Mouse (Mus musculus): ENCODE results near the gene Nxt2. TPM values are rescaled to one million over a fixed set of nuclear protein-coding genes. Genes with fewer than 3 reads are reported as not detected.
"Not testable (repeated sequence)": the region's sequence is repeated elsewhere in the genome, so short reads cannot be mapped to it uniquely, and the experiment has no call there.

Nxt2 gene
- 1 to 10 TPM; 7.2 to 8.0 TPM for polyA plus RNA-seq (2017; shearing (Covaris generic))

DNA sequence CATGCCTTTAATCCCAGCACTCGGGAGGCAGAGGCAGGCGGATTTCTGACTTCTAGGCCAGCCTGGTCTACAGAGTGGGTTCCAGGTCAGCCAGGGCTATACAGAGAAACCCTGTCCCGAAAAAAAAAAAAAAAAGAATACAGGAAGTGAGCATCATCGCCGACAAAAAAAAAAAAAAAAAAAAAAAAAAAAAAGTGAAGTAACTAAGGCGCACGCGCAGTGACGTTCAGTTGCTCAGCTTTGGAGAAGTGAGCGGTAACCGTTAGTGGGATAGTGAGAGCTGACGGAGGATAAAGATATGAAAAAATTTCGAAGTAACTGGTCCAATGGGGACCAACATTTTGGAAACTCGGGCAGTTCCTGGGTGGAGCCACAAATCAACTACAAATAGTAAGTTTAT lies at the start of gene Nxt2:
Gene Nxt2 (plus strand): TSS at position 229 of the 400 bp plus-strand sequence.
- ATAC-seq = no peak

DNA sequence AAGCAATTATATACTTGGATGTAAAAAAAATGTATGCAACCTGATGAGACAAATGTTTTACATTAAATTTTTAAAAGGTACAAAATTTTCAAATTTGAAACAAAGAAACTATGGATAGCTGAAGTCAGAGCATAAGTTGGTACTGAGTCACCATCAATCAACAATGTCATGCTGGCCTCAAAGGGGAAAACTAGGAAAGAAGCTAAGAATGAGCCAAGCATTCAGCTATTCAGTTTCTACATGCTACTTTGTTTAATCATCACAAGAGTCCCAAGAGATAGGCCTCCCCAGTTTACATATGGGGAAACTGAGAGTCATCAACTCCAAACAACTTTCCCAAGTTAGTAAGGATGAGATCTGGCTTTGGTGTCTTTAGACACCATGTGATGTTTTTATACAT lies 49.6 kb upstream of the Nxt2 start:
- no peak for ATAC-seq

DNA sequence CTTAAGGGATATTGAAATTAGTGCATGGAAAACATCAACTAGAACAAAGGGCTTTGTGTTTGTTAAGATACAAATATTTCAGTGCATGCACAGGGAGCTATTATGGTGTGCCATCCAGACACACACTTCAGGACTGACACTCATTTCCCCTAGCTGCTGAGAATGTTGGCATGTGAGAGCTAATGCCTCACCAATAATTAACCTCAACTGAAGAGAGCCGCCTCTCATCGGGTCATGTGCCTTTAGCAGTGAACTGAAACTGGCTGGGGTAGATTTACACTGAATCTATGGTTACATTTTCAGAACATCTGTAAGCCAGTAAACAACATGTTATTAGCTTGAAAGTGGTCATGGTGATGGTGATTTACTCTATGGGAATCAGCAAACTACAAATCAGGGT lies 44.5 kb upstream of the Nxt2 start:
- no peak for ATAC-seq

DNA sequence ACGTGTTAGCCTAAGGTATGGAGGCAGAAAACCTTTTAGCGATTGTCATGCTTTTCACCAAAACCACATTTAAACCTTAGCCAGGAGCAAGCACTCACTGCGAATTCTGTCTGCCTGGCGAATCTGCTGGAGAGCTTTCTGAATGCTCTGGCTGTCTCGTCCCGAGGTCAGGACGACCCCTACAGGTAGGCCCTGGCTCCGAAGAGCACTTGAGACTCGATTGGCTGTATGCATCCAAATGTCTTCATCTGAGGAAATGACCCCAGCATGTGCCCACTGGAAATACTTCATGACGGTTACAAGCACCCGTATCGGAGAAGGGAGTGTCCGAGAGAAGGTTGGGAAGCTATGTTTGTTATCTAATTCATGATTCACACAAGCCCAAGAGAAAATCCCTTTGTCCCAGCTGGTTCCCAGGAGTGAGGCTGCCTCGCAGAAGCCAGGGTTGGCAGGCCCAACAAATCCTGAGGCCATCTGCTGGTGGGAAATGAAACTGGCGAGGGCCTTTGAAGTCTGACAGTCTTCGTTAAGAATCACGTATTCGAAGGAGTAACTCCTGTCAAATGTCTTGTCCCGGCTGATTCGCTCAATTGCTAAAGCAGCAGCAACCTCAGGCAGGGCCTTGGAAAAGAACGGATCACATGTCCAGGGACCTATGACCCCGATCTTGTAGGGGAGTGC lies 37.4 kb upstream of the Nxt2 start:
- ATAC-seq = no peak

DNA sequence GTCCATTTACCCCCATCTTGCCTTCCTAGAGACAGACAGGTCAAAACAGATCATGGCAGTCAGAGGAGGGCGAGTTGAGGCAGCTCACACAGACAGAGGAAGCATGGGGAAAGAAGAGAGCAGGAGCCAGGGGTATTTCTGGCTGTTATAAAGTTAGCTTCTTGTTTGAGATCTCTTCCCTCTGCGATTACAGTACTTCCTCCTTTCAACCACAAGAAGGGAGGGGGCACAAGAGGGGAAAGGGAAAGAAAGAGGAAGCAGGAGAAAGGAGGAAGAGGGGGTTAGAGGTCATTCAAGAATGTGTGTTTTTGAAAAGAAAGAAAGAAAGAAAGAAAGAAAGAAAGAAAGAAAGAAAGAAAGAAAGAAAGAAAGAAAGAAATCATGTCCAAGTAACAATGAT lies 36.2 kb upstream of the Nxt2 start:
- no peak for ATAC-seq

DNA sequence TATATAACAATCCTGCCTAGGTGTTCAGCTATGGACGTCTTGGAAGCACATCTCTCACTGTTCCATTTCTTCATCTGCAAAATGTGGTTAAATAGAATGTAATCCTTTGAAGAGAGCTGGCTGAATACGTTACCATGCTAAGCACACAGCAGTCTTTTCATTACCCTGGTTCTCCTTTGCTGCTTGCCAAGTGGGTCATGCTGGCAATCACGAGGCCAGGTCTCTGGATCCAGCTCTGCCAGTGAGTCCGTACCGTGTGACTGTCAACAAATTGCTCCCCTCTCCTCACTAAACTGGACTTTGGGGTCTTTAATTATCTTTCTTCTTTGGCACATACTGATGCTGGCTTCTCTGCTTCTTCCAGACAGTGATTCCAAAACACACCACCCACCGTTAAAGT lies 32.1 kb upstream of the Nxt2 start:
- no peak for ATAC-seq

DNA sequence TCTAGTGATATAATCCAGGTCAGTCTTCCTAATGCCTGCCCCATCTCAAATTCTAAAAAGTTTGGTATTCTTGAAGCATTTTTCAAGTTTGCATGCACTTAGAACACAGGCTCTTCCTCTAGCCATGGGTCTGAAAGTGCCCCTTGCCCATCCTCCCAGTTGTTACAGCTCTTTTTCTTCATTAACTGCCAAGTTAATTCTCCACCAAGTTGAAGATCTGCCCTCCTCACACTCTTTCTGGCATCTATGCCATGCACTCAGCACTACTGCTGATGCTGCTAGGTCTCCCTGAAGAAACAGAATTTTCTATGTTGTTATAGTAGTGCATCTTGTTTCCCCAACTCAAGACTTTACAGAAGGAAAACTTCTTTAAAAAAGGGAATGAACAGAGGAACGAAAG lies 31.0 kb upstream of the Nxt2 start:
- no peak for ATAC-seq

DNA sequence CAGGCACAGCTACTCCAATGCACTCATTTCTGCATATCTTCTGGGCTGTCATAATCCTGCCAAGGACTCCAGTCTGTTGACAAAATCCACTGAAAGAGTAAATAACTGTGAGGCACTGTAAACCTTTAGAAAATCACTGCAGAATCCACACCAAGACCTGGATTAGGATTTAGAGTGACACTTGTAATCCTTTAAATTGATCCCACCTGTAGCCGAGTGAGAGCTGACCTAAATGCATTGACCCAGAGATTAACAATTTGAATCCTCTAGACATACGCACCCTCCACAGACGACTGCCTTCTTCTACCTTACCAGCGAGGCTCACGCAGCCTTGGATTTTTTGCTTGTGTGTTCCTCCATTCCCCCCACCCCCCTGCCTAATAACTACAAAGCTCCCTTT lies 29.7 kb upstream of the Nxt2 start, which contains the start of gene Gucy2f:
Gene Gucy2f (minus strand): TSS at position 101 of the 400 bp plus-strand sequence.
- no peak for ATAC-seq

DNA sequence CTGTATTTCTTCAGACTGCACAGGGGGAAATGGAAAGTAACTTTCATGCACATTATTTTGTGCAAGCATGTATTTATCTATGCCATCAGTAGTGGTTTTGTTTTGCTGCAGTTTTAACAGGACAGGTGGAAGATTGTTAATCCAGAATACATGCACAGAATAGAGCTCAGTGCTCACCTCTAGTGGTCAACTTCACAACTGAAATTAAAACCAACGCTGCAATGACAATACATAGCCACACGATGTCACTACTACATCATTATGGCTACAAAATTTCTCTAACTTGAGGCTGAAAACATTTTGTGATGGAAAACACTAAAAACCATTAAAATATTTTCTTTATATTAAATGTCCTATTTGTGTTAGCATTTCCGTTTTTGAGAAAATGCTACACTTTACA lies 26.3 kb upstream of the Nxt2 start:
- peak; percentile 76 for ATAC-seq

DNA sequence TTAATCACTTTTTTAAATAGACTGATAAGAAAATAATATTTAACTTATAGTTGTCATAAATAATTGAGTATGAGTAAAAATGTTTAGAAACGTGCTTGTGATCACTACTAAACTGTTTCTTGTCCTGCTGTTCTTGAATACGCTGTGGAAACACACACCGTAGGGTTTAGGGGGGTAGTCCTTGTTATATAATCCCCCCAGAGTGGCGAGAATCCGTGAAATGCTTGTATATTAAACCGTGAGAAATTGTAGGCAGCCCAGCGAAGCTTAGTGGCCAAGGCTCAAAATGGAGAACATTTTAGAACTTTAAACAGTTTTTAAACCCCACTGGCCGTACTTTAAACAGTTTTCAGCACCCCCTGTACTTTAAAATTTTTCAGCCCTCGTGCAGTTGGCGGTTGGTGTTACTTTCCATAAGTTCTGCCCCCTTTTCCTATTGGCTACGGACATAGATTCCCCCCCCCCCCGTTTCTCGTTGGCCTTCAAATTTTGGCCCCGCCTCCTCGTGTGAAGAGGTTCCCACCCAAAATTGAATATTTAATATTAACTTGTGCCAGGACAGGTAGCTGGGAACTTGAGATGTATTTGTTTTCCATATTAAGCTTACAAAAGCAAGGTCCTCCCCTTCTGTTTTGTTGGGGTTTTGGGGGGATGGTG lies 956 bp downstream of the Nxt2 start:
- ATAC-seq = peak; percentile 52

DNA sequence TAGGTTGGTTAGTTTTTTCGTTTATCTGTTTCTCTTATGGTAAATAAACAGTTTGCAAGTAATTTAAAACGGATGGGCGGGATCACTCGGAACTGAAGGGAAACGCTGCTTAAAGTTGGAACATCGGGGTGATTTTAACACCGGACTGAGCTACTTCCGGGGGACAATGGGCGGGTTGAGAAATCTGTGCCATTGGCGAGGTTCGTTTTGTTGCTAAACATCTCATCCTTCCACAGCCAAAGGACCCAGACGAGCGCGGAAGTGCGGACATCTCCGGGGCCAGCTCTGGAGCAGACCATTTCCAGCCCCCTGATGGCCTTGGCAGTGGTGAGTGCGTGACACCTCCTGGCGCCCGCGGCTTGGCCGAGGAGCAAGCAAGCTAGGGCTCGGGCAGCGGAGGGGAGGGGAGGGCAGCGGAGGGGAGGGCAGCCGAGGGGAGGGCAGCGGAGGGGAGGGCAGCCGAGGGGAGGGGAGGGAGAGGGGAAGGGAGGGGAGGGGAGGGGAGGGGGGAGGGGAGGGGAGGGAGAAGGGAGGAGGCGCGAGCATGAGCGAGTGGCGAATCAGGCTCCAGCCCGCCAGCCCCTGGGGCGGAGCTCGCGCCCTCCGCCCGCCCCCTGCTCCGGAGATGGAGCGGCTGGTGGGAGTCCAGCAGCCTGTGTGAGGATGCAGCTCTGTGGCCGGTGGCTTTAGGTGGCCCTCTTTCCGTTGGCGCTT lies 1.6 kb downstream of the Nxt2 start:
- ATAC-seq = peak; percentile 72

DNA sequence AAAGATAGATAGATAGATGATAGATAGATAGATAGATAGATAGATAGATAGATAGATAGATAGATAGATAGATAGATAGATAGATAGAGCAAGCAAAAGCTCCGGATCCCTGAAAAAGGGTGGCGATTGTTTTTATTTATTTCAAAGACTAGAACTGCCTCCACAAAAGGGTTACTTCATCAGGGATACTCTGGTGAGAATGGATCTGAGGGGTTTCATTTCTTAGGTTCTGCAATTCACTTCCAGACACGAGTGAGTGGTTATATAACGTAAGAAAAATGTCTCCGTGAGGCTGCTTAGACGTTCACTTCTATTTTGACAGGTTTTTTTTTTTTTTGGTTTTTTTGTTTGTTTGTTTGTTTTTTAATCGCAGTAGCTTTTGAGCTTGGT lies 2.2 kb downstream of the Nxt2 start:
- ATAC-seq = no peak

DNA sequence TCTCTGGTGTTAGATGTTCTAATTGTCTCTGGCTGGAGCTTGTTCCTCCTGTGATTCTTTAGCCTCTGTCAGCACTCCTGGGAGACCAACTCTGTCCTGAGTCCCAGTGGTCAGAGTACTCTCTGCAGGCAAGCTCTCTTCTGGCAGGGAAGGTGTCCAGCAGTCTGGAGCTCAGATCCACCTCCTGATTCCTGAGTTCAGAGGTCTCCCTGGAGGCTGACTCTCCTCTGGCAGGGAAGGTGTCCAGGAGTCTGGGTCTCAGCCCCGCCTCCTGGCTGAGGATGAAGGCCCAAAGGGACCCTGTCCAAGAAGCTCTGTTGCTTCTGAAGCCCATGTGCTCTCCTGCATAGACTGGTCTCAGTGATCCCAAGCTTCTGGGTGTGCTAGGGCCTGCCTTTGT lies 9.6 kb downstream of the Nxt2 start:
- not testable (repeated sequence) for ATAC-seq

DNA sequence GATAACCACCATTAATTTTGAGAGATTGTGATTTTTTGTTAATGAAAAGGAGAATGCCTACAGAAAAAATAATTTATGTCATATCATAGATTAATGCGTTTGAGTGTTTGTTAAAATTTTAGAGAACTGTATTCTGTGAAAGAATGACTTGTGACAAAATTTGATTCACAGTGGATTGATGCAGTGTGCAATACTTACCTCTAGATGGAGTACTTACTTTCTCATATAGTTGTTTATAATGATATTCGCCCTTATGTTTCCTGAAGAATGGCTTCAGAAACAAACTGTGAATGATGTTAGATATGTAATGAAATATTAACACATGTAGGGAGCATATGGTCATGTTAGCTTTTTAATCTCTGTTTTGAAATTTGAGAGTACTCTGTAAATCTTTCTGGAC lies 10.5 kb downstream of the Nxt2 start:
- ATAC-seq = no peak

DNA sequence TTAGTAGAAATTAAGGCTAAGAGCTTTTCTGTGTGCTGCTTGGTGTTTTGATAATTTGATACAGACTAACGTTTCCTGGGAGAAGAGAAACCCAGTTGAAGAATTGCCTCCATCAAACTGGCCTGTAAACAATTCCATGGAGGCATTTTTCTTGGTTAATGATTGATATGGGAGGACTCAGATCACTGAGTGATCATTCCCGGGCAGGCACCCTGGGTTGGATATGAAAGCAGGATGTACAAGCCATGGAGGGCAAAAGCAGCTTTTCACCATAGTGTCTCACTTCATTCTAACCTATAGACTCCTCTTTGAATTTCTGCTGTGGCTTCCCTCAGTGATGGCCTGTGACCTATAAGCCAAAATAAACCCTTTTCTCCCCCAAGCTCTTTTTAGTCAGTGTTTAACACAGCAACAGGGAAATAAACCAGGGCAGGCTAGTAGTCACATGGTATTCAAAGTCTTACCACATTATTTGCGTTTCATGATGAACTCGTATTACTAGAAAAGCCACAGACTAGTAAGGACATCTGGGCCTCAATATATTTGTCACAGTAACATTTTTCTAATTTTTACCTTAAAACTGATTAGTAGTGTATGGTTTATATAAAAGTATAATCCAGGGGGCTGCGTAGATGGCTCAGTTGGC lies 19.2 kb downstream of the Nxt2 start:
- no peak for ATAC-seq

DNA sequence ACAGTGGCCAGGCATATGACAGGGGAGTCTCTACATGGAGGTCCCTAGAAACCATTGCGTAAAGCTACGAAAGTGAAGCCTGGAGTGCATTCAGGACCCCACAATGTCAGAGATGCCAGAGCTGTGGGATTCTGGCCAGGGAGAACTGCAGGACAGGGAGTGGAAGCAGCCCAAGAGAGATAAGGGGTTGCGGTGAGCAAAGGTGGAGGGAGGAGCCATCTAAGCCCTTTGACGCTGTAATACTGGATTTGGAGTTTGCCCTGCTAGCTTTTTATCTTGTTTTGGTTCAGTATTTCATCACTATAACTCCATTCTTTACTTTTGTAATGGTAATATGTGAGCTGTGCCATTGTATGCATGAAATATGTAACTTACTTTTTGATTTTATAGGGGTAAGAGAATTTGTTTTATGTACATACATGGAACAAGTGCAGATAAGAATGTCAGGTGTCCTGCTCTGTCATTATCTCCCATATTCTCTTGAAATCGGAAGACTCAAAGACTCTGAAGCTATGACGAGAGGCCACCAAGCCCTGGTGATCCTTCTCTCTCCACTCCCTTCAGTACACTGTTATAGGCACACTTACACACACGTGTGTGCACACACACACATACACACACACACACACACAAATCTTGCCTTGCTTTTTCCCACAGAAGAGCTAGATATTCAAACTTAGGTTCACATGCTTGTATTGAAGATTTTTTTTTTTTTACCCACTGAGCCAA lies 23.6 kb downstream of the Nxt2 start:
- ATAC-seq = no peak

DNA sequence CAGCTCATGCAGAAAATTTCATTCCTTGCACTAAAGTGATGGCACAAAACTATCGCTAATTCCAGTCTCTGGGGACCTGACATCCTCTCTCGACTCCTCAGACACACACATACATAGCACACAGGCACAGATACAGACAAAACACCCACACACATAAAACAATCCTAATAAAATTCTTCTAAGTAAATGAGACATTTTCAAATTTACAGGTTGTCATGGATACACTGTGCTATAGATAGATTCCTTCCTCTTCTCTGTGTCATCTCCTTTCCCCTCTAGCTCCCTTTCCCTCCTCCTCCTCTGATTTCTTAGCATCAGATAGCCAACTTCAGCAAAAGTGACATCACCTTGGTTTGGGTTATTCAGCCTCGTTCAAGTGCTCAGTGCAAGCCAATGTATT lies 49.5 kb downstream of the Nxt2 start:
- ATAC-seq = no peak

DNA sequence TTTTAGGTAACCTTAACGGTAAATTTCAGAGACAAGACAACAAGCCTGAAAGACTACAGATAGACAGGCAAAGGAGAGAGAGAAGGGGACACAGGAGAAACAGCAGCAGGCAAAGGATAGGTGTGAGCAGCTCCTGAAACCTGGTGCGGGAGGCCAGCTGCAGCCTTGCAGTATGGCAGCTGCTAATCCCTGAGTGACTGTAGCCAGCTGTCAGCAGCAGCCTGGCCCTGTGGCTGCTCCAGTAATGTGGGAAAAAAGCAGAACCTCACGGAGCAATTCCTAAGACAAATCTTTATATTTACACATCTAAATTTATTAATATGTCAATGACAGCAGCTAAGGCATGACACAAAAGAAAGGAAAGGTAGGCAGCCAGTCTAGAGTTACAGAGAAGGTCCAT lies 50.0 kb downstream of the Nxt2 start:
- no peak for ATAC-seq

DNA sequence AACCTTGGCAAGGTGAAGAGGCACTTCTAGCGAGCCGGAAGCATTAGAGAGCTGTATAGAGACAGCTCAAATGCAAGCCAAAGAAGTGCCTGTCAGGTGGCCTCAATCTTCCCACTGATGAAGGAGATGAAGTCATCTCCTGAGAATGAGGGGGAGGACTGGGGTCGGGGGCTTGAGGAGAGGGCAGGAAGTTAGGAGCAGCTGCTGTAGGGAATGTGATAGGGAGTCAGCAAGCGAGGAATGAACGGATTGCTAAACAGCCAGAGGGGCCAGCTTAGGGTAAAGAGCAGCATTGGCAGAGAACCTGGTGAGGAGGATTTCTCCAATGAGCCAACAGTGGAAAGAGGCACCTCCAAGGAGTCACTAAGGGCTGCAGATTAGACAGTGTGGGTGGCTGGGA lies 59.3 kb downstream of the Nxt2 start:
- ATAC-seq = no peak
